Mouse (Mus musculus) ES-Bruce4 (cell line): ENCODE results near the gene Olfr49. TPM values are rescaled to one million over a fixed set of nuclear protein-coding genes. Genes with fewer than 3 reads are reported as not detected.

ENCODE experiments used
- H3K27ac ChIP-seq: 2 replicates; pipeline ENCODE4 v1.5.1; 2012; ENCODE audit warnings: low read length, inconsistent platforms; ENCODE audit not compliant: insufficient read depth
- H3K27me3 ChIP-seq: 2 replicates; pipeline ENCODE4 v1.6.1; 2012; ENCODE audit warnings: mild to moderate bottlenecking, low read length, inconsistent platforms; ENCODE audit not compliant: control insufficient read depth, poor library complexity, insufficient read depth, severe bottlenecking
- H3K36me3 ChIP-seq: 2 replicates; pipeline ENCODE4 v1.6.1; 2012; ENCODE audit warnings: inconsistent platforms, mild to moderate bottlenecking, low read length, moderate library complexity; ENCODE audit not compliant: control insufficient read depth, poor library complexity, insufficient read depth, severe bottlenecking
- H3K4me1 ChIP-seq: one replicate; pipeline ENCODE4 v1.8.1; 2011; ENCODE audit warnings: low read length; ENCODE audit not compliant: control insufficient read depth, insufficient read depth
- H3K4me3 ChIP-seq: 2 replicates; pipeline ENCODE4 v1.5.1; 2011; ENCODE audit warnings: low read depth, mild to moderate bottlenecking, low read length
- H3K9ac ChIP-seq: 2 replicates; pipeline ENCODE4 v1.6.1; 2012; ENCODE audit warnings: low read depth, mild to moderate bottlenecking, inconsistent platforms; ENCODE audit not compliant: poor library complexity, severe bottlenecking
- H3K9me3 ChIP-seq: replicated peaks from 2 replicates; pipeline ENCODE4 v1.6.1; 2012; ENCODE audit warnings: mild to moderate bottlenecking, low read length, inconsistent platforms; ENCODE audit not compliant: control insufficient read depth, poor library complexity, insufficient read depth, severe bottlenecking
- CTCF ChIP-seq: IDR thresholded peaks from one replicate; pipeline ENCODE4 v1.8.1; 2011; ENCODE audit warnings: low read depth, low read length
- EP300 ChIP-seq: IDR thresholded peaks from 2 replicates; pipeline ENCODE4 v1.6.1; 2011; ENCODE audit warnings: low read depth, low read length; ENCODE audit not compliant: insufficient read depth
- POLR2A ChIP-seq: IDR thresholded peaks from one replicate; pipeline ENCODE4 v1.8.1; 2011; ENCODE audit warnings: low read length; ENCODE audit not compliant: insufficient read depth
- polyA plus RNA-seq: library from polyadenylated mRNA; stranded (reverse); fragments of >200 nt; gene quantifications from 2 replicates; pipeline ENCODE4 v1.2.4, GENCODE M21; 2011; ENCODE audit warnings: low read depth; ENCODE audit not compliant: missing spikeins, insufficient read depth, insufficient read length

Gene Olfr49
- not detected in 2 replicates for polyA plus RNA-seq

DNA sequence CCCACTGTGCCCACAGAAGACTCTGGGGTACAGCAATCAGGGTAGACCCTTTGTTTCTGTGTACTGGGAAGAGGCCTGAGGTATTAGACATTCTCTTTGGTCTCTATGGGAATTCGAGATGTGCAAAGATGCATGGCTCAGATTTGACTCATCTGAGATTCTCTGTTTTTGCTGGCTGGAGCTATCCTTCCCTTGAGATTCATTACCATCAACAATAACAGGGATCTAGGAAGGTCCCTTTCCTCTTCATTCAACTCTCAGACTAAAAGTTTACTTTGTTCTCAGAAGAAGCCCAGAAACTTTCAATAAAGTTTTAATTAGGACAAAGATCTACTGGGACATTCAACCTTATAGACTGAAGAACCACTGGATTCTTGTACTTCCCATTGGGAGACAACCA is at the start of gene Olfr49:
Gene Olfr49 (minus strand): TSS at position 101 of the 400 bp plus-strand sequence.
- no peaks in the 10 kb centered on the region for H3K9me3 ChIP-seq
- no peak for TF ChIP-seq EP300
- TF ChIP-seq POLR2A: no peak
- TF ChIP-seq CTCF: no peak
- no peaks in the 10 kb centered on the region for H3K36me3 ChIP-seq
- H3K9ac ChIP-seq: no peak within 1 kb of the TSS
- H3K4me3 ChIP-seq: no peak within 1 kb of the TSS
- no peaks in the 10 kb centered on the region for H3K27me3 ChIP-seq
- H3K4me1 ChIP-seq: no peaks in the 10 kb centered on the region
- no peak within 1 kb of the TSS for H3K27ac ChIP-seq

GRCm38 (mm10) chr14:54333452-54334189 is 48.9 kb upstream of the Olfr49 start:
- TF ChIP-seq POLR2A (no peak), CTCF (no peak), EP300 (no peak)
- Histone ChIP-seq H3K9ac (no peak overlapping the region), H3K4me3 (no peak overlapping the region), H3K36me3 (no peaks in the 10 kb centered on the region), H3K4me1 (no peaks in the 10 kb centered on the region), H3K9me3 (no peaks in the 10 kb centered on the region), H3K27ac (no peak overlapping the region), H3K27me3 (no peaks in the 10 kb centered on the region)

- no peak overlapping the region for H3K9ac ChIP-seq
- H3K9me3 ChIP-seq: no peaks in the 10 kb centered on the region
- H3K27ac ChIP-seq: no peak overlapping the region
- H3K27me3 ChIP-seq: no peaks in the 10 kb centered on the region
- TF ChIP-seq EP300 (no peak), CTCF (no peak), POLR2A (no peak)
- H3K4me1 ChIP-seq: no peaks in the 10 kb centered on the region
- no peak overlapping the region for H3K4me3 ChIP-seq
- no peaks in the 10 kb centered on the region for H3K36me3 ChIP-seq
Measured at GRCm38 (mm10) chr14:54332176-54333074, 47.7 kb upstream of the Olfr49 start.

DNA sequence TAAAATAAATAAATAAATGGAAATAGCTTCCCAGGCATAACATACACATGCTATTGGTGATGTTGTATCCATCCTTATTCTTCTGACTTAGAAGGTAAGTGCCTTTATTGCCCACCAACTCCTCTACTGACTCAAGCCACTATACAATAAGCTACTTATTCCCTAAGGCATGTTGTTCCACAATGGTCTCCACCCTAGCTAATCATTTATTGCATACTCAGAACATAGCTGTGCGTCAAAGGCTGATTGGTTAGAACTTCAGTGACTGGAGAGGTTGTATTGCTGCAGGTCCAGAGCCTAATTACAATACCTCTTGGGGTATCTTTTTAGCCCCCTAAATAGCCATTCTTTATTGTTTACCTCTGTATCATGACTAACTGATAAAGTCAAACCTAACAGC is 46.4 kb upstream of the Olfr49 start:
- Histone ChIP-seq H3K27ac (no peak overlapping the region), H3K27me3 (no peaks in the 10 kb centered on the region), H3K36me3 (no peaks in the 10 kb centered on the region), H3K4me1 (no peaks in the 10 kb centered on the region), H3K9me3 (no peaks in the 10 kb centered on the region), H3K4me3 (no peak overlapping the region), H3K9ac (no peak overlapping the region)
- TF ChIP-seq POLR2A (no peak), EP300 (no peak), CTCF (no peak)

- Histone ChIP-seq H3K9ac (no peak overlapping the region), H3K9me3 (no peaks in the 10 kb centered on the region), H3K4me1 (no peaks in the 10 kb centered on the region), H3K36me3 (no peaks in the 10 kb centered on the region), H3K4me3 (0 out of 2 replicates have a peak overlapping the region, but pooled peaks have one; percentile 25), H3K27me3 (no peaks in the 10 kb centered on the region), H3K27ac (no peak overlapping the region)
- no peak for TF ChIP-seq CTCF
- 0 out of 2 replicates have a peak, but pooled peaks have one; percentile 11 for TF ChIP-seq EP300
- no peak for TF ChIP-seq POLR2A
Measured at GRCm38 (mm10) chr14:54329201-54329600, 44.5 kb upstream of the Olfr49 start.

GRCm38 (mm10) chr14:54328548-54328947 is 43.8 kb upstream of the Olfr49 start:
- H3K36me3 ChIP-seq: no peaks in the 10 kb centered on the region
- no peaks in the 10 kb centered on the region for H3K27me3 ChIP-seq
- no peaks in the 10 kb centered on the region for H3K4me1 ChIP-seq
- no peak for TF ChIP-seq POLR2A
- no peak for TF ChIP-seq CTCF
- TF ChIP-seq EP300: no peak
- no peak overlapping the region for H3K27ac ChIP-seq
- no peaks in the 10 kb centered on the region for H3K9me3 ChIP-seq
- no peak overlapping the region for H3K4me3 ChIP-seq
- no peak overlapping the region for H3K9ac ChIP-seq
